Mouse (Mus musculus) heart, adult 2 months (tissue): ENCODE data around the gene Dusp15. TPM values are rescaled to one million over a fixed set of nuclear protein-coding genes. Genes with fewer than 3 reads are reported as not detected.

ENCODE experiments used
- DNase-seq, 2 experiments: peaks; one replicate each; pipeline ENCODE4 v3.0.0; 2021
- H3K27ac ChIP-seq: fragments of 200-600 bp; 2 replicates; pipeline ENCODE4 v1.8.1; 2022
- H3K27me3 ChIP-seq: fragments of 200-500 bp; 2 replicates; pipeline ENCODE4 v1.6.1; 2012; ENCODE audit warnings: mild to moderate bottlenecking, low read length, inconsistent platforms, mixed read lengths; ENCODE audit not compliant: control insufficient read depth, insufficient read depth
- H3K36me3 ChIP-seq: fragments of 200-500 bp; 2 replicates; pipeline ENCODE4 v1.6.1; 2012; ENCODE audit warnings: low read length, inconsistent platforms; ENCODE audit not compliant: control insufficient read depth, insufficient read depth
- H3K4me1 ChIP-seq: fragments of 200-500 bp; 2 replicates; pipeline ENCODE4 v1.6.1; 2011; ENCODE audit warnings: low read length; ENCODE audit not compliant: control insufficient read depth, insufficient read depth
- H3K4me3 ChIP-seq: fragments of 200-600 bp; 2 replicates; pipeline ENCODE4 v1.8.1; 2022
- H3K79me2 ChIP-seq: fragments of 200-500 bp; replicated peaks from 2 replicates; pipeline ENCODE4 v1.6.1; 2012; ENCODE audit warnings: mild to moderate bottlenecking, inconsistent platforms, low read length, moderate library complexity, mixed read lengths; ENCODE audit not compliant: control insufficient read depth, insufficient read depth
- H3K9ac ChIP-seq: fragments of 200-500 bp; 2 replicates; pipeline ENCODE4 v1.6.1; 2012; ENCODE audit warnings: low read depth, mild to moderate bottlenecking, control low read depth, inconsistent platforms, low read length, mixed read lengths
- CTCF ChIP-seq: fragments of 200-600 bp; IDR thresholded peaks from 2 replicates; pipeline ENCODE4 v1.8.1; 2022; ENCODE audit warnings: antibody characterized with exemption, mild to moderate bottlenecking, moderate library complexity
- EP300 ChIP-seq: fragments of 200-500 bp; IDR thresholded peaks from 2 replicates; pipeline ENCODE4 v1.6.1; 2011; ENCODE audit warnings: low read depth, low read length, control low read depth; ENCODE audit not compliant: insufficient read depth
- POLR2A ChIP-seq: fragments of 200-500 bp; IDR thresholded peaks from 2 replicates; pipeline ENCODE4 v1.6.1; 2011; ENCODE audit warnings: mild to moderate bottlenecking, low read depth, low read length, control low read depth; ENCODE audit not compliant: insufficient read depth
- WGBS: fragments of 180-500 bp; shearing (Covaris S2); methylation state at CpG from one replicate; pipeline ENCODE4 v1.1.7; 2018; 5-methylcytosine and 5-hydroxymethylcytosine counted together
- intact Hi-C: fragments of 180-260 bp; cut with DNase I; formaldehyde crosslinking; loops from one replicate; pipeline ENCODE4 v1.15.1; 2025
- polyA plus RNA-seq: library from polyadenylated mRNA; depleted of rRNA; stranded (reverse); fragments of >200 nt; gene quantifications from 2 replicates; pipeline ENCODE4 v1.2.3, GENCODE M21; 2012
- total RNA-seq, 2 experiments: library from RNA; stranded (reverse); gene quantifications; 2 replicates each; pipeline ENCODE4 v1.2.3; 2021

Dusp15 gene
- total and polyA plus RNA-seq, 3 experiments = 0.25 TPM; not detected in 2

DNA sequence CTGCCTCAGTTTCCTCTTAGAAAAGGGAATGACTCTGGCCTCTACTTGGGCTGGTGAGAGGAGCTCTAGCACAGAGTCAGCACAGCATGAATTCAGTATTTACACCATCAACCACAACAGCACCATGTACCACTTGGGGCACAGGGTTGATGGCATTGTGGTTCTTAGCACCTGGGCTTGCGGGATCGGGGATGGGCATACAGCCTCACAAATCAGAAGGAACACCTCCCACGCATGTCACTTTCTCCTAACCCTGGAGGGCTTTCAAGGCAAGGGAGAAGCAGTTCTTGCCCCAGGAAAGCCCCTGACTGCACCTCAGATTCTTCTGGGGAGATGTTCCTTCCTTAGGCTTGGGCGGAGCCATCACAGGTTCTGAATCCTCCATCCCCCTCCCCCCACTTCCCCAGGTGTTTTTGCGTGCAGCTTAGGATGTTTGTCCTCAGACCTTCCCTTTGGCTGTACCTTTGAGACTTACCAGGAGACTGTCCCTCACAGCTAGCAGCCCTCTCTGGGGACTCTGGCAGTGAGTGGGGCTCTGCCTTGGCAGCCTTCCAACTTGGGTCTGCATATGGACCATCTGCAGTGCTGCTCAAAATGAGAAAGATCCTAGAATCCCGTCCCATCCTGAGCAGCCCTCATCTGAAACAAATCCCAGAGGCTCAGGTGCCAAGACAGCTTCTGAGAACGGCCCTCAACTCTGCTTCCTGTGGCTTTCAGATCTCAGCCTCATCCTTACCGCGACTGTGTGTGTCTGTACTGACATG lies 45.0 kb downstream of the Dusp15 start:
- no peak overlapping the region for H3K4me3 ChIP-seq
- H3K27me3 ChIP-seq = no peaks in the 10 kb centered on the region
- H3K4me1 ChIP-seq = peaks cover 7% of the 10 kb centered on the region
- 52% methylated on average over 9 of the region's 9 CpGs for WGBS
- intact Hi-C loops = loop anchor here (5.0 kb wide), 1 partner anchor 36 kb away; no protein-coding TSS in a partner anchor
- no peak for DNase-seq
- H3K79me2 ChIP-seq = no peaks in the 10 kb centered on the region
- H3K9ac ChIP-seq = no peak overlapping the region
- peak overlapping the region; percentile 82 for H3K27ac ChIP-seq
- H3K36me3 ChIP-seq = no peaks in the 10 kb centered on the region
- TF ChIP-seq EP300 = no peak
- no peak for TF ChIP-seq POLR2A
- no peak for TF ChIP-seq CTCF

DNA sequence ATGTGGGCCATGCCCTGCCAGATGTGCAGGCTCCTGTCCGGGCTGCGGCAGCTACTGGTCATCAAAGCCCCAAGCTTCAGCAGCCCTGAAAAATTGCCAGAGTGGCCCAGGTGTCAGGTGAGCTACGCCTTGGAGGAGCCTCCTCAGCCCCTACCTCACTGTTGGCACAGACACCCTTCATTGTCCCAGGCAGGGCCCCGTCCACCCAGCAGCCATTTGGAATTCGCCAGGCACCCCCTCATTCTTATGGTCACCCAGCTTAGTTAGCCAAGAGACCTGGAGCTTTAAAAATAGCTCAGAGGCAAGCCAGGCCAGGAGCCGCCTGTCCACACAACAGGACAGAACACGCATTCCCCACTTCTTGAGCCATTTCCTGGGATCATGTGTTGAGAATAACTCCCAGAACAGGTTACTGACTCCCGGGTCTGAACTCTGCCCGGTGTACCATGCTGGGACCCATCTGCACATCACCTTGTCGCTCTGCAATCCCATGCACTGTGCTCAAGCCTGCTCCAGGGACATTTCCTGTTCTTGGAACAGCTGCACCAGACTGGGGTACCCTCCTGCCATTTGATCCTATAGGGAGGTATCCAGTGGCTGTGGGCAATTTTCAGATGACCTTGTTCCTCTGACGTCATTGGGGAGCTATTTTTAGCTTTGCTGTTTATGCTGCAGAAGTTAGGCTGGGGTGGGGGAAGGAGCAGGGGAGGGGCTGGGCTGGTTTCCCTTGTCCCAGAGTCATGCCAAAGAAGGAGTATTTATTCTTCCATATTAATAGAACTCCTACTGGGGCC lies 46.3 kb downstream of the Dusp15 start:
- no peaks in the 10 kb centered on the region for H3K36me3 ChIP-seq
- no peak overlapping the region for H3K9ac ChIP-seq
- intact Hi-C loops = loop anchor here (5.0 kb wide), 1 partner anchor 37 kb away; no protein-coding TSS in a partner anchor
- no peak overlapping the region for H3K4me3 ChIP-seq
- DNase-seq = peak in 1 of 2 experiments; percentile 41
- TF ChIP-seq CTCF = no peak
- 0 out of 2 replicates have a peak, but pooled peaks have one; percentile 9 for TF ChIP-seq EP300
- H3K4me1 ChIP-seq = peaks cover 7% of the 10 kb centered on the region
- no peaks in the 10 kb centered on the region for H3K79me2 ChIP-seq
- no peaks in the 10 kb centered on the region for H3K27me3 ChIP-seq
- WGBS = 28% methylated on average over 11 of the region's 11 CpGs
- peak overlapping the region; percentile 82 for H3K27ac ChIP-seq

DNA sequence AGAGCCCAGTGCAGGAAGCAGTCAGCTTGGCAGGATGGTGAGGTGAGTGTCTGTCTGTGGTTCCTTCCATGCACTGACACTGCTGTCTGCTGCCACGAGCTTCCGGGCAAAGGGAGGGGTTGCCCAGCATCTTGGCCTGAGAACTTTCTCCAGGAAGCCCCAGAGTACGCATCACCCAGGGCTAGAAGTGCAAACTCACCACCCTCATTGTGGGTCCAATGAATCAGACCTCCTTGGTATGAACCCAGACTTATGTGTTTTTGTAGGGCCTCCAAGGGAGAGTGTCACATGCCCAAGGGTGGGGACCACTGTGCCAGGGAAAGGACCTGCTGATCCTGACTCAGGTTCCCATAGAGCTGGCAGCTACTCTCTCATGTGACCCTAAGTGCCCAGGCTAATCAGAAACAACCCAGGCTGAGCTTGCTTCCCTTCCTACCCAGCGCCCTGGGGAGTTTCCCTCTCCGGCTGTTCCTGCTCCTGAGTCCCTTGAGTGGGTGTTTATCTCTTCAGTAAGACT lies 47.3 kb downstream of the Dusp15 start:
- DNase-seq = peak; percentile 42 to 45
- no peak for TF ChIP-seq EP300
- TF ChIP-seq POLR2A = no peak
- TF ChIP-seq CTCF = no peak
- intact Hi-C loops = no loop called here
- WGBS = 19% methylated on average over 5 of the region's 5 CpGs
- H3K9ac ChIP-seq = no peak overlapping the region
- no peaks in the 10 kb centered on the region for H3K27me3 ChIP-seq
- no peaks in the 10 kb centered on the region for H3K36me3 ChIP-seq
- no peak overlapping the region for H3K4me3 ChIP-seq
- H3K79me2 ChIP-seq = no peaks in the 10 kb centered on the region
- H3K27ac ChIP-seq = peak overlapping the region; percentile 60
- peaks cover 7% of the 10 kb centered on the region for H3K4me1 ChIP-seq

DNA sequence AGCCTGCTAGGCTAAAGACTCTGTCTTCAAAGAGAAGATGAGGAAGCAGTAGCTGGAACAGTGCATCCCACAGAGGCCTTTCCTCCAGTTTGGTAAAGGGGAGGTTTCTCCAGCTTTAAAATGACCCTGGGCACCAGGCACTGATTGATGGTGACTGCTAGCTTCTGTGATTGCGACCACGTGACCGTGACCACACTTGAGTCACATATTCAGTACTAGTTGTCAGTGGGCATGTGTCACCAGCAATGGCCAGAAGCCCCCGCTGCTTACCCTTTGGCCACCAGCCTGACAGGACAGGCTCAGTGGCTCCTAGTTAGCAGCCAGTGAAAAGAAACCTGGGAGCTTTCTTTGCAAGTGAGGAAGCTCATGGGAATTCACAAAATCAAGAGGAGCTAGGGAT lies 47.9 kb downstream of the Dusp15 start:
- peak in 1 of 2 experiments; percentile 38 for DNase-seq
- Histone ChIP-seq H3K4me3 (no peak overlapping the region), H3K36me3 (no peaks in the 10 kb centered on the region), H3K79me2 (no peaks in the 10 kb centered on the region), H3K9ac (no peak overlapping the region), H3K27ac (peak overlapping the region; percentile 60), H3K27me3 (no peaks in the 10 kb centered on the region), H3K4me1 (peaks cover 7% of the 10 kb centered on the region)
- intact Hi-C loops = no loop called here
- TF ChIP-seq CTCF (no peak), POLR2A (no peak), EP300 (no peak)
- 86% methylated on average over 4 of the region's 4 CpGs for WGBS

DNA sequence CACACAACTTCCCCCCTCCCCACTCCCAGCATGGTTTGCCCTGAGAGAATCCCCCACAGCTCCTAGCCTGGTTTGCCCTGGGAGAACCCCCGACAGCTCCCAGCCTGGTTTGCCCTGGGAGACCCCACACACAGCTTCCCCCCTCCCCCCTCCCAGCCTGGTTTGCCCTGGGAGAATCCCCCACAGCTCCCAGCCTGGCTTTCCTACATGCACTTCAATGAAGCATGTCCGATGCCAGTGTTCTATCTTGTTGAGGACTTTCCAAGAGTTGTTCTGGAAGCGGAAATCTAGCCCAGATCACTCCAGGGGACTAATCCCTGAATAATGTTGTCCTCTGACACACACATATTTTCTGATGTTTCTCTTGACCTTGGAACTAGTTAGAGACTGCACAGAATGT lies 48.8 kb downstream of the Dusp15 start:
- no peak overlapping the region for H3K9ac ChIP-seq
- WGBS = 58% methylated on average over 3 of the region's 3 CpGs
- H3K79me2 ChIP-seq = no peaks in the 10 kb centered on the region
- H3K36me3 ChIP-seq = no peaks in the 10 kb centered on the region
- H3K27me3 ChIP-seq = no peaks in the 10 kb centered on the region
- H3K27ac ChIP-seq = no peak overlapping the region
- TF ChIP-seq EP300 (no peak), POLR2A (no peak), CTCF (no peak)
- H3K4me1 ChIP-seq = peaks cover 7% of the 10 kb centered on the region
- intact Hi-C loops = no loop called here
- no peak overlapping the region for H3K4me3 ChIP-seq
- no peak for DNase-seq
